Mouse (Mus musculus) natural killer cell, adult 2 months (primary cell): ENCODE measurements around the gene Cdk18.

Source experiments
- DNase-seq, 2 experiments: peaks; one replicate each; pipeline ENCODE4 v3.0.0; 2022; ENCODE audit warnings: low spot score in 2 of 2

The Cdk18 gene

GRCm38 (mm10) chr1:132113098-132113497, 26.4 kb downstream of the Cdk18 start:
- DNase-seq: no peak

- DNase-seq: no peak
These were observed 27.1 kb downstream of the Cdk18 start for GRCm38 (mm10) chr1:132112426-132112825.

GRCm38 (mm10) chr1:132111411-132111810, 28.1 kb downstream of the Cdk18 start:
- no peak for DNase-seq

- no peak for DNase-seq
These were observed 30.1 kb downstream of the Cdk18 start for GRCm38 (mm10) chr1:132109368-132109767.

GRCm38 (mm10) chr1:132104353-132104752, 35.1 kb downstream of the Cdk18 start:
- no peak for DNase-seq

- no peak for DNase-seq
These were observed 37.4 kb downstream of the Cdk18 start for GRCm38 (mm10) chr1:132101953-132102697.

GRCm38 (mm10) chr1:132099775-132100174, 39.7 kb downstream of the Cdk18 start:
- DNase-seq: no peak

- no peak for DNase-seq
These were observed 40.5 kb downstream of the Cdk18 start for GRCm38 (mm10) chr1:132099016-132099415.

GRCm38 (mm10) chr1:132098076-132098475, 41.4 kb downstream of the Cdk18 start:
- DNase-seq: no peak

GRCm38 (mm10) chr1:132095356-132096004, 44.0 kb downstream of the Cdk18 start:
- peak in 1 of 2 experiments; percentile 23 for DNase-seq

- no peak for DNase-seq
These were observed 46.2 kb downstream of the Cdk18 start for GRCm38 (mm10) chr1:132093269-132093668.

- DNase-seq: no peak
These were observed 49.2 kb downstream of the Cdk18 start for GRCm38 (mm10) chr1:132090266-132090665.

GRCm38 (mm10) chr1:132089767-132090166, 49.7 kb downstream of the Cdk18 start:
- no peak for DNase-seq

- no peak for DNase-seq
These were observed 51.3 kb downstream of the Cdk18 start for GRCm38 (mm10) chr1:132088181-132088671.

GRCm38 (mm10) chr1:132085181-132086049, 54.1 kb downstream of the Cdk18 start:
- DNase-seq: no peak

GRCm38 (mm10) chr1:132078413-132078812, 61.1 kb downstream of the Cdk18 start:
- DNase-seq: no peak

GRCm38 (mm10) chr1:132075576-132075975, 63.9 kb downstream of the Cdk18 start:
- DNase-seq: no peak

- no peak for DNase-seq
These were observed 68.8 kb downstream of the Cdk18 start for GRCm38 (mm10) chr1:132070659-132071058.

GRCm38 (mm10) chr1:132069436-132069835, 70.0 kb downstream of the Cdk18 start:
- DNase-seq: no peak

- DNase-seq: peak in 1 of 2 experiments; percentile 2
These were observed 71.9 kb downstream of the Cdk18 start, which contains the start of gene Mfsd4a for GRCm38 (mm10) chr1:132067261-132068255. TSS of gene Mfsd4a (minus strand) at chr1:132068062.
